Mouse (Mus musculus) embryonic stem cell, embryonic (primary cell): ENCODE measurements around the gene Ryr1.

Source experiments
- CTCF ChIA-PET, 4 experiments: fragments of 300-600 bp in 2 of 4; fragments of 350-600 bp in 2 of 4; sonication (Branson Sonifier 250); formaldehyde crosslinking; loops; one replicate each; lab custom pipeline; 2022; ENCODE audit warnings: inconsistent platforms in 2 of 4; lab: Charles Lee
- POLR2A ChIA-PET, 4 experiments: fragments of 300-600 bp in 2 of 4; fragments of 350-600 bp in 2 of 4; sonication (Branson Sonifier 250); formaldehyde crosslinking; loops; one replicate each; lab custom pipeline; 2022; ENCODE audit warnings: antibody characterized with exemption in 4 of 4, inconsistent platforms in 1 of 4; lab: Charles Lee

Ryr1 gene

GRCm38 (mm10) chr7:29126173-29126915 is 1.4 kb upstream of the Ryr1 start:
- POLR2A ChIA-PET: interaction anchor here in 3 of 4 experiments (0.6 to 3.5 kb wide), 36 partner anchors 9 to 1680 kb away, joined by 3 to 20 read pairs (median 4); partner anchors contain the start of genes Fam98c (in 2 of the 3), Psmd8 (in 2 of the 3), Eif3k (in 1 of the 3) and Ggn (in 1 of the 3)
- CTCF ChIA-PET: interaction anchor here (0.6 to 2.8 kb wide), 57 partner anchors 9 to 409 kb away, joined by 3 to 25 read pairs (median 4); partner anchors contain the start of genes Fam98c (in 3 of the 4), 2200002D01Rik (in 2 of the 4), Psmd8 (in 2 of the 4) and Rasgrp4 (in 2 of the 4)

GRCm38 (mm10) chr7:29123531-29124358 is 1.2 kb downstream of the Ryr1 start:
- POLR2A ChIA-PET: interaction anchor here in 3 of 4 experiments (0.6 to 3.5 kb wide), 12 partner anchors 11 to 351 kb away, joined by 3 to 20 read pairs (median 4); partner anchors contain the start of genes 2200002D01Rik (in 1 of the 3) and Psmd8 (in 1 of the 3)
- CTCF ChIA-PET: interaction anchor here in 3 of 4 experiments (0.5 to 2.1 kb wide), 8 partner anchors 30 to 399 kb away, joined by 3 to 5 read pairs (median 4); no protein-coding TSS in a partner anchor

DNA sequence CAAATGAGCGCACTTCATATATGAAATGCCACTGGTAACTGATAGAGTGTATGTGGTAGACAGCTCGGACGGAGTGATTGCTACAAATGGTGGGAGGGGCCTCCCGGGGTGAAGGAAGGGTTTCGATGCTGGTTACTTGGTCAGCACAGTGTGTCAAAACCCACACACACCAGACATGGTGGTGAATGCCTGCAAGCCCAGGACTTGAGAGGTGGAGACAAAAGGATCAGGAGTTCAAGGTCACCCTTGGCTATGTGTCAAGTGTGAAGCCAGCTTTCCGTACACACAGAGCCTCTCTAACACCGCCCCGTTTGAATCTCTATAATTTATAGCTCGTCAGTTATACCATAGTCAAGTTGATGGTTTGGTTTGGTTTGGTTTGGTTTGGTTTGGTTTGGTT is 2.2 kb downstream of the Ryr1 start:
- ChIA-PET POLR2A (interaction anchor here in 2 of 4 experiments (0.7 to 1.1 kb wide), 2 partner anchors 36 to 46 kb away, joined by 3 to 4 read pairs; no protein-coding TSS in a partner anchor), CTCF (interaction anchor here (0.5 to 1.1 kb wide), 5 partner anchors 31 to 179 kb away, joined by 3 to 5 read pairs (median 3); no protein-coding TSS in a partner anchor)

- ChIA-PET CTCF (interaction anchor here in 2 of 4 experiments (0.7 to 1.0 kb wide), 2 partner anchors 128 to 839 kb away, joined by 3 to 6 read pairs; no protein-coding TSS in a partner anchor), POLR2A (interaction anchor here in 2 of 4 experiments (0.6 to 1.3 kb wide), 3 partner anchors 18 to 94 kb away, joined by 3 read pairs; partner anchors contain the start of gene Catsperg1 (in 1 of the 2))
These were observed 5.5 kb downstream of the Ryr1 start for GRCm38 (mm10) chr7:29119526-29119925.

DNA sequence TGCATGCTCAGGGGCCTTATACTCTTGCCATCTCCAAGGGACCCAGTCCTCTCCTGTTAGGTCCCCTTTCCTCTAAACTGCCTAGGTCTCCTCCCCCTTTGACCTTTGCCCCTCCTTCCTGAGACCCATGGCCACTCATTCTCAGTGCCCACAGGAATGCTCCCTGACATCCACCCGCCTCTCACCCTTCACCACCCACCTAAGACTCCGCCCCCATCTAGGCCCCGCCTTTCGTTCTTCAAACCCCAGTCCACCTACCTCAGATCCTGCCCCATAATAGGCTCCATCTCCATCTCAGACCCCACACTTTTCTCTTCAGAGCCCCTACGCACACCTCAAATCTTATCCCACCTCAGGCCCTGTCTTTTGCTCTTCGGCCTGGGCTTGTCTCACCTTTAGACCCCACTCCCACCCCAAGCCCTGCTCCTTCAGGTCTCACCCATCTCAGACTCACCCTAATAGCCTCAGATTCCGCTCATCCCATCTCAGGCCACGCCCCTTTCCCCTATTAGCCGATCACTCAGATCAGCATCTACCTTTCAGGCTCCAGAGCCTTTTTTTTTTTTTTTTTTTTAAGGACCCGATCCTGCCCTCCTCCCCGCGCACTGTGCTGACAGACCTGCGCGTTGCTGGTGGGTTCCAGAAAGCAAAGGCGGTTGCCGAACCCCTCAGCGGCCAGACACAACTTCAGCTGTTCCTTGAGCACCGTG is 6.7 kb downstream of the Ryr1 start:
- ChIA-PET POLR2A (interaction anchor here in 3 of 4 experiments (0.6 to 1.4 kb wide), 4 partner anchors 18 to 54 kb away, joined by 3 read pairs; no protein-coding TSS in a partner anchor), CTCF (no interaction called here)

- ChIA-PET CTCF (interaction anchor here in 2 of 4 experiments (0.6 to 1.4 kb wide), 5 partner anchors 18 to 126 kb away, joined by 3 to 6 read pairs (median 4); partner anchors contain the start of gene Psmd8 (in 1 of the 2)), POLR2A (interaction anchor here in 2 of 4 experiments (0.6 to 1.6 kb wide), 7 partner anchors 9 to 299 kb away, joined by 3 to 4 read pairs (median 4); partner anchors contain the start of genes Psmd8 (in 1 of the 2) and Ryr1 (in 1 of the 2))
These were observed 15.7 kb downstream of the Ryr1 start for GRCm38 (mm10) chr7:29108992-29109955.

DNA sequence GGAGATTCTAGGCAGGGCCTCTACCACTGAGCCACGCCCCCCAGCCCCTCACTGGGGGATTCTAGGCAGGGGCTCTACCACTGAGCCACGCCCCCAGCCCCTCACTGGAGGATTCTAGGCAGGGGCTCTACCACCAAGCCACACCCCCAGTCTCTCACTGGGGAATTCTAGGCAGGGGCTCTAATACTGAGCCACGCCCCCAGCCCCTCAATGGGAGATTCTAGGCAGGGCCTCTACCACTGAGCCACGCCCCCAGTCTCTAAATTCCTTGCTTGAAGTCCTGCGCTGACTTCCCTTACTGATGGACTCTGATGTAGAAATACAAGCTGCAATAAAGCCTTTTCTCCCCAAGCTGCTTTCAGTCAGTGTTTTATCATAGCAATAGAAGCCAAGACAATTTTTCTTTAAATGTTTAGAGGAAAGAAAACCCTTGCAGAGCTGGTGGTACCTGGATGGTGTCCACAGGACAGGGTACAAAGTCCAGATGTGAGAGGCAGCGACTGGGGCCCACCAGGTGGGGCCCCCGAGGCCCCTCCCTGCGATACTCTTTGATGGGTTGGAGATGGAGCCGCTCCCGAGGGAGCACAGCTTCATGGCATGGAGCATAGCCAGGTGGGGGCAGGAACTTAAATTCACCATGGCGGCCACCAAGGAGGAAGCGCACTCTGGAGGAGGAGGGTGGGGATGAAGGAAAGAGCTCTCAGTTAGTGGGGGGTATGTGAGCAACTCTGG is 23.5 kb downstream of the Ryr1 start:
- POLR2A ChIA-PET: interaction anchor here in 2 of 4 experiments (0.6 to 1.5 kb wide), 4 partner anchors 13 to 38 kb away, joined by 3 to 4 read pairs (median 3); no protein-coding TSS in a partner anchor
- CTCF ChIA-PET: interaction anchor here in 2 of 4 experiments (0.9 to 1.0 kb wide), 2 partner anchors 20 to 291 kb away, joined by 3 to 4 read pairs; no protein-coding TSS in a partner anchor

GRCm38 (mm10) chr7:29097131-29097530 is 27.8 kb downstream of the Ryr1 start:
- CTCF ChIA-PET: interaction anchor here in 1 of 4 experiments (0.9 to 1.2 kb wide), 2 partner anchors 9 to 10 kb away, joined by 3 to 4 read pairs; no protein-coding TSS in a partner anchor
- POLR2A ChIA-PET: interaction anchor here in 2 of 4 experiments (0.6 to 2.0 kb wide), 5 partner anchors 9 to 191 kb away, joined by 3 to 7 read pairs (median 4); partner anchors contain the start of gene Ppp1r14a (in 1 of the 2)

GRCm38 (mm10) chr7:29088817-29089216 is 36.2 kb downstream of the Ryr1 start:
- ChIA-PET CTCF (interaction anchor here in 1 of 4 experiments (1.5 to 1.8 kb wide), 2 partner anchors 9 to 38 kb away, joined by 5 to 7 read pairs; no protein-coding TSS in a partner anchor), POLR2A (interaction anchor here in 2 of 4 experiments (1.1 to 1.5 kb wide), 4 partner anchors 12 to 92 kb away, joined by 3 to 4 read pairs (median 4); partner anchors contain the start of genes Fam98c (in 1 of the 2) and Psmd8 (in 1 of the 2))

DNA sequence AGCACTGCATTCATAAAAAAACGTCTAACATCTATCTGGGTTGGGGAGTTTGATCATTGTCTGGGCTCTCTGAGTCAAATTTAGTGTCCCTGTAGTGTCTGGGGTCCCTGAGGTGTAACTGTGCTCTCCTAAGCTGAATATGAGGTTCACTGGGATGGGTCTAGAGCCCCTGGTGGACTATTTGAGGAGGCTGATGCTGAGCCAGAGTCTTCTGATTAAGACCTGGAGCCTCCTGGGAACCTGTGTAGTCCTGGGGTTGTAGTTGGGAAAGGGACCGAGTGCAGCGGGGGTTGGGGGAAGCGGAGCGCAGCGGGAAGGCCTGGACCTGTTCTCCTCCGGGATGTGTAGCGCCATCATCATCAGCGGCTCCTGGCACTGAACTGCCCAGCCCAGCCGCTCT is 38.1 kb downstream of the Ryr1 start:
- POLR2A ChIA-PET: interaction anchor here in 3 of 4 experiments (0.6 to 2.4 kb wide), 25 partner anchors 8 to 162 kb away, joined by 3 to 12 read pairs (median 4); partner anchors contain the start of genes Ryr1 (in 2 of the 3), 2200002D01Rik (in 1 of the 3), Fam98c (in 1 of the 3) and Psmd8 (in 1 of the 3)
- CTCF ChIA-PET: interaction anchor here in 3 of 4 experiments (0.6 to 2.8 kb wide), 11 partner anchors 10 to 777 kb away, joined by 3 to 11 read pairs (median 4); partner anchors contain the start of genes Ryr1 (in 1 of the 3) and Yif1b (in 1 of the 3)

- ChIA-PET POLR2A (interaction anchor here in 2 of 4 experiments (1.0 to 2.4 kb wide), 17 partner anchors 8 to 163 kb away, joined by 3 to 12 read pairs (median 4); partner anchors contain the start of genes Ryr1 (in 2 of the 2), 2200002D01Rik (in 1 of the 2) and Psmd8 (in 1 of the 2)), CTCF (interaction anchor here in 2 of 4 experiments (0.5 to 2.8 kb wide), 7 partner anchors 11 to 1041 kb away, joined by 3 to 11 read pairs (median 4); partner anchors contain the start of gene Yif1b (in 1 of the 2))
These were observed 39.0 kb downstream of the Ryr1 start for GRCm38 (mm10) chr7:29085981-29086380.

- POLR2A ChIA-PET: interaction anchor here in 3 of 4 experiments (0.6 to 1.9 kb wide), 12 partner anchors 9 to 453 kb away, joined by 3 to 6 read pairs (median 4); partner anchors contain the start of genes Acp7 (in 1 of the 3), Eif3k (in 1 of the 3), Map4k1 (in 1 of the 3) and Ryr1 (in 1 of the 3)
- CTCF ChIA-PET: interaction anchor here in 3 of 4 experiments (0.6 to 1.4 kb wide), 5 partner anchors 9 to 245 kb away, joined by 3 to 7 read pairs (median 3); partner anchors contain the start of gene Ppp1r14a (in 1 of the 3)
These were observed 40.6 kb downstream of the Ryr1 start for GRCm38 (mm10) chr7:29084411-29084810.

- CTCF ChIA-PET: interaction anchor here in 2 of 4 experiments (0.9 to 2.2 kb wide), 3 partner anchors 18 to 76 kb away, joined by 3 to 13 read pairs (median 3); partner anchors contain the start of gene Fam98c (in 1 of the 2)
- POLR2A ChIA-PET: interaction anchor here (0.6 to 1.7 kb wide), 15 partner anchors 8 to 158 kb away, joined by 3 to 6 read pairs (median 3); partner anchors contain the start of genes Eif3k (in 1 of the 4), Map4k1 (in 1 of the 4), Psmd8 (in 1 of the 4) and Ryr1 (in 1 of the 4)
These were observed 45.5 kb downstream of the Ryr1 start for GRCm38 (mm10) chr7:29079419-29079950.
